ENCODE assay signal across 7 mouse cellular contexts in genomic region chr6:131353352-131353919, GRCm38 (mm10). TPM values are rescaled to one million over a fixed set of nuclear protein-coding genes. Genes with fewer than 3 reads are reported as not detected.
DNase-seq lines count a peak whose midpoint lies in the region; ATAC-seq lines count a peak whose summit lies in the region.

Gene Styk1, minus strand, starts transcription at chr6:131353597.

- no peaks in the 10 kb centered on the region for H3K9me3 ChIP-seq in embryonic facial prominence, embryonic 11.5 days (replicated peaks; ENCODE audit: control insufficient read depth, low read length)
- no peaks in the 10 kb centered on the region for H3K9me3 ChIP-seq in limb, embryonic 10.5 days (replicated peaks)
- H3K9me3 ChIP-seq in midbrain, embryonic 13.5 days: no peaks in the 10 kb centered on the region

- H3K4me2 ChIP-seq in embryonic facial prominence, embryonic 11.5 days (ENCODE audit: low read depth, low read length): peak within 1 kb of the TSS; percentile 56
- peak within 1 kb of the TSS; percentile 59 for H3K4me2 ChIP-seq in midbrain, embryonic 13.5 days (replicated peaks)

- WGBS in embryonic facial prominence, embryonic 11.5 days: 3% methylated on average over 16 of the region's 16 CpGs
- WGBS in limb, embryonic 10.5 days: 2% methylated on average over 16 of the region's 16 CpGs
- WGBS in midbrain, embryonic 13.5 days: 3% methylated on average over 16 of the region's 16 CpGs

- no peak within 1 kb of the TSS for H3K27ac ChIP-seq in embryonic facial prominence, embryonic 11.5 days (replicated peaks; ENCODE audit: low read depth, low read length)
- peak within 1 kb of the TSS; percentile 53; the same call in 1 of the 2 replicates for H3K27ac ChIP-seq in limb, embryonic 10.5 days
- H3K27ac ChIP-seq in midbrain, embryonic 13.5 days: no peak within 1 kb of the TSS

- DNase-seq in adrenal gland, postnatal 10 days: peak; percentile 85
- DNase-seq in embryonic facial prominence, embryonic 11.5 days (ENCODE audit: low spot score): peak; percentile 86
- DNase-seq in heart, adult 18-20 months: peak; percentile 77
- peak; percentile 79 for DNase-seq in kidney, adult 18-20 months
- peak; percentile 82 for DNase-seq in limb, embryonic 10.5 days (ENCODE audit: low spot score)
- peak; percentile 44 for DNase-seq in spleen, adult 12 weeks (ENCODE audit: low spot score)

- H3K27me3 ChIP-seq in embryonic facial prominence, embryonic 11.5 days (ENCODE audit: control insufficient read depth, insufficient read depth, low read length): no peaks in the 10 kb centered on the region
- H3K27me3 ChIP-seq in limb, embryonic 10.5 days (ENCODE audit: low read depth, poor library complexity, severe bottlenecking): no peaks in the 10 kb centered on the region
- no peaks in the 10 kb centered on the region for H3K27me3 ChIP-seq in midbrain, embryonic 13.5 days

- peak; percentile 86 for ATAC-seq in embryonic facial prominence, embryonic 11.5 days (replicated peaks; ENCODE audit: insufficient number of reproducible peaks, low FRiP score, low TSS enrichment, low read depth)
- peak; percentile 93 for ATAC-seq in midbrain, embryonic 13.5 days

- no peaks in the 10 kb centered on the region for H3K4me1 ChIP-seq in embryonic facial prominence, embryonic 11.5 days (ENCODE audit: control insufficient read depth, insufficient read depth, low read length)
- H3K4me1 ChIP-seq in limb, embryonic 10.5 days: peaks cover 3% of the 10 kb centered on the region; the same call in 1 of the 2 replicates
- H3K4me1 ChIP-seq in midbrain, embryonic 13.5 days (replicated peaks): peaks cover 4% of the 10 kb centered on the region; the same call in 1 of the 2 replicates

- H3K9ac ChIP-seq in embryonic facial prominence, embryonic 11.5 days (replicated peaks; ENCODE audit: low read length): peak within 1 kb of the TSS; percentile 28; the same call in 1 of the 2 replicates
- H3K9ac ChIP-seq in midbrain, embryonic 13.5 days (replicated peaks): peak within 1 kb of the TSS; percentile 39; the same call in 1 of the 2 replicates

- H3K4me3 ChIP-seq in embryonic facial prominence, embryonic 11.5 days (ENCODE audit: low read depth, low read length): peak within 1 kb of the TSS; percentile 29
- H3K4me3 ChIP-seq in limb, embryonic 10.5 days: peak within 1 kb of the TSS; percentile 49
- peak within 1 kb of the TSS; percentile 31 for H3K4me3 ChIP-seq in midbrain, embryonic 13.5 days (replicated peaks)

- no peaks in the 10 kb centered on the region for H3K36me3 ChIP-seq in embryonic facial prominence, embryonic 11.5 days (replicated peaks; ENCODE audit: control insufficient read depth, insufficient read depth, low read depth, low read length)
- H3K36me3 ChIP-seq in limb, embryonic 10.5 days: no peaks in the 10 kb centered on the region
- no peaks in the 10 kb centered on the region for H3K36me3 ChIP-seq in midbrain, embryonic 13.5 days

RNA-seq across cellular contexts. Expression of gene Styk1, which starts in this region (rescaled TPM):
- total RNA-seq in adrenal gland, postnatal 10 days (2021): under 1 TPM; 0.36 to 0.67 TPM
- 0.50 and 1.4 TPM in 2 replicates for polyA plus RNA-seq in embryonic facial prominence, embryonic 11.5 days (2014; fragmentation: Nextera tagmentation; extraction: Ambion mirVana)
- total RNA-seq in heart, adult 18-20 months (2021): under 1 TPM; 0.30 to 0.41 TPM
- 0.79 and 1.9 TPM in 2 replicates for polyA plus RNA-seq in limb, embryonic 10.5 days (2016; fragmentation: Nextera tagmentation; extraction: Ambion mirVana)
- 1.2 and 1.6 TPM in 2 replicates for polyA plus RNA-seq in midbrain, embryonic 13.5 days (2015; fragmentation: Nextera tagmentation; extraction: Ambion mirVana)

Comparison
In these comparisons a context has a peak if more than half of its experiments do, and no peak if none do; other contexts are left out.
1. Peak in DNase-seq in adrenal gland, postnatal 10 days; RNA of the gene not detected or under 1 TPM.
2. Peak in DNase-seq in heart, adult 18-20 months; RNA of the gene not detected or under 1 TPM.